Mouse (Mus musculus): ENCODE measurements around the gene Peli2.

The Peli2 gene

GRCm38 (mm10) chr14:48295410-48295809 is 174.8 kb downstream of the Peli2 start:
- DNase-seq: no peak

- DNase-seq: peak; percentile 29 to 50
Measured at GRCm38 (mm10) chr14:48295815-48296271, 175.2 kb downstream of the Peli2 start.

- no peak for DNase-seq
Measured at GRCm38 (mm10) chr14:48296820-48297219, 176.2 kb downstream of the Peli2 start.

- peak in 1 of 2 experiments; percentile 31 for DNase-seq
Measured at GRCm38 (mm10) chr14:48302471-48303186, 182.0 kb downstream of the Peli2 start.

- peak in 1 of 2 experiments; percentile 49 for DNase-seq
Measured at GRCm38 (mm10) chr14:48303235-48303634, 182.6 kb downstream of the Peli2 start.

- DNase-seq: no peak
Measured at GRCm38 (mm10) chr14:48303841-48304240, 183.2 kb downstream of the Peli2 start.

GRCm38 (mm10) chr14:48313234-48313633 is 192.6 kb downstream of the Peli2 start:
- no peak for DNase-seq

GRCm38 (mm10) chr14:48316396-48316795 is 195.8 kb downstream of the Peli2 start:
- DNase-seq: no peak

GRCm38 (mm10) chr14:48323771-48324459 is 203.3 kb downstream of the Peli2 start:
- DNase-seq: no peak

- DNase-seq: no peak
Measured at GRCm38 (mm10) chr14:48324460-48324850, 203.8 kb downstream of the Peli2 start.

GRCm38 (mm10) chr14:48327746-48328145 is 207.1 kb downstream of the Peli2 start:
- DNase-seq: no peak

GRCm38 (mm10) chr14:48329716-48330365 is 209.2 kb downstream of the Peli2 start:
- DNase-seq: no peak

All from lung, postnatal 4 days (tissue).